Mouse (Mus musculus) lung, postnatal 0 days (tissue): ENCODE measurements around the gene Ada.

Source experiments
- CTCF ChIP-seq: IDR thresholded peaks from 2 replicates; pipeline ENCODE4 v1.5.1; 2016; ENCODE audit warnings: antibody characterized with exemption, mild to moderate bottlenecking
- EP300 ChIP-seq: IDR thresholded peaks from 2 replicates; pipeline ENCODE4 v1.6.1; 2016; ENCODE audit warnings: antibody characterized with exemption, mild to moderate bottlenecking, control low read depth

- TF ChIP-seq CTCF (no peak), EP300 (no peak)
These were observed 33.9 kb upstream of the Ada start for GRCm38 (mm10) chr2:163783901-163784300.
